Comparison of ENCODE assay signal across 9 mouse cellular contexts in the genomic region with DNA sequence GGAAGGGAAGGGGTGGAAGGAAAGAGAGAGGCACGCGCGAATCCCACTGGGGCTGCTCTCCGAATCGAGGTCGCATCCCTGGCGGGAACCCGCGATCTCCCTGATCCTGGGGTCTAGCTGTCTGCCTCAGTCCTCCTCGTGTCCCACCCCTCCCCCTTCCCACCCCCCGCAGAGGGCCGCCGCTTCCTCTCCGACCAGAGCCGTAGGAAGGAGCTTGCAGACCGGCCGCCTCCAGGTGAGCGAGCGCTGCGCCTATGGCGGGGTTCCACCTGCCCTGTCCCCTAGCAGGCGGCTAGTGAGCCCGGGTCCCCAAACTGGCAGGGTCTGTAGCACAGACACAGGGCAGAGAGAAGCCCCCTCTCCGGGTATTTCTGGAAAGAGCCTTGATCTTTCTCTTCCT. TPM values are rescaled to one million over a fixed set of nuclear protein-coding genes. Genes with fewer than 3 reads are reported as not detected.
DNase-seq lines count a peak whose midpoint lies in the region; ATAC-seq and TF ChIP-seq lines count a peak whose summit lies in the region.
"Had no signal": no experiment of that assay in that cellular context is flagged by ENCODE, and none has a peak within 500 bp of the region (broad histone marks: within the 10 kb centered on the region; RNA-seq: fewer than 3 reads in every experiment).

No protein-coding gene starts in this region.

- H3K4me3 ChIP-seq in lung, embryonic 16.5 days (ENCODE audit: low read length): peak overlapping the region; percentile 33
- peak overlapping the region; percentile 26 for H3K4me3 ChIP-seq in forebrain, postnatal 0 days (ENCODE audit: low read depth, low read length)
- H3K4me3 ChIP-seq in liver, embryonic 15.5 days (replicated peaks): no peak overlapping the region

- H3K36me3 ChIP-seq in lung, embryonic 16.5 days (ENCODE audit: control insufficient read depth, insufficient read depth, low read length): no peaks in the 10 kb centered on the region
- no peaks in the 10 kb centered on the region for H3K36me3 ChIP-seq in forebrain, postnatal 0 days (ENCODE audit: insufficient read depth)
- H3K36me3 ChIP-seq in liver, embryonic 15.5 days (replicated peaks): no peaks in the 10 kb centered on the region

- peak overlapping the region; percentile 61 for H3K4me2 ChIP-seq in lung, embryonic 16.5 days (ENCODE audit: low read depth, low read length)
- H3K4me2 ChIP-seq in forebrain, postnatal 0 days (ENCODE audit: low read depth): peak overlapping the region; percentile 61
- peak overlapping the region; percentile 32; the same call in 1 of the 2 replicates for H3K4me2 ChIP-seq in liver, embryonic 15.5 days

- H3K27me3 ChIP-seq in lung, embryonic 16.5 days (ENCODE audit: control insufficient read depth, insufficient read depth, low read depth, low read length): peaks cover 13% of the 10 kb centered on the region
- peaks cover 13% of the 10 kb centered on the region; the same call in 1 of the 2 replicates for H3K27me3 ChIP-seq in forebrain, postnatal 0 days (ENCODE audit: insufficient read depth, low read length)
- H3K27me3 ChIP-seq in liver, embryonic 15.5 days: peaks cover 50% of the 10 kb centered on the region

- H3K27ac ChIP-seq in lung, embryonic 16.5 days (ENCODE audit: low read length): no peak overlapping the region
- H3K27ac ChIP-seq in forebrain, postnatal 0 days (ENCODE audit: low read depth, low read length): no peak overlapping the region
- no peak overlapping the region for H3K27ac ChIP-seq in liver, embryonic 15.5 days (replicated peaks)

- 3% methylated on average over 24 of the region's 24 CpGs for WGBS in lung, embryonic 16.5 days
- 1% methylated on average over 22 of the region's 24 CpGs for WGBS in forebrain, postnatal 0 days
- 3% methylated on average over 24 of the region's 24 CpGs for WGBS in liver, embryonic 15.5 days (ENCODE audit: insufficient replicate concordance)

- H3K9ac ChIP-seq in lung, embryonic 16.5 days (ENCODE audit: low read length): peak overlapping the region; percentile 51; the same call in 1 of the 2 replicates
- H3K9ac ChIP-seq in forebrain, postnatal 0 days: peak overlapping the region; percentile 33; the same call in 1 of the 2 replicates
- no peak overlapping the region for H3K9ac ChIP-seq in liver, embryonic 15.5 days

- 0 out of 2 replicates have a peak, but pooled peaks cover 2% of the 10 kb centered on the region for H3K4me1 ChIP-seq in lung, embryonic 16.5 days (replicated peaks; ENCODE audit: control insufficient read depth, insufficient read depth, low read length)
- no peaks in the 10 kb centered on the region for H3K4me1 ChIP-seq in forebrain, postnatal 0 days (ENCODE audit: insufficient read depth)
- H3K4me1 ChIP-seq in liver, embryonic 15.5 days (replicated peaks): no peaks in the 10 kb centered on the region

- no peak for TF ChIP-seq CTCF in forebrain, postnatal 0 days (IDR thresholded peaks at IDR 0.05; ENCODE audit: low read depth)

- no peak for DNase-seq in lung, postnatal 36 days
- DNase-seq in forebrain, postnatal 0 days: no peak
- DNase-seq in yolk sac, embryonic 10.5 days (ENCODE audit: low spot score): peak; percentile 18
- DNase-seq in T-cell, adult 2 months (ENCODE audit: low spot score): no peak
- no peak for DNase-seq in spleen, adult 18-20 months
- no peak for DNase-seq in kidney, postnatal 25 days

- no peaks in the 10 kb centered on the region for H3K9me3 ChIP-seq in lung, embryonic 16.5 days (ENCODE audit: control insufficient read depth, low read length)
- no peaks in the 10 kb centered on the region for H3K9me3 ChIP-seq in forebrain, postnatal 0 days (ENCODE audit: low read length)
- no peaks in the 10 kb centered on the region for H3K9me3 ChIP-seq in liver, embryonic 15.5 days (replicated peaks)

- ATAC-seq in lung, embryonic 16.5 days (ENCODE audit: low read depth): 0 out of 2 replicates have a peak, but pooled peaks have one; percentile 20
- ATAC-seq in forebrain, postnatal 0 days: no peak
- no peak for ATAC-seq in liver, embryonic 15.5 days (ENCODE audit: insufficient read depth)

RNA-seq across cellular contexts. Expression of a gene that starts 1.4 kb away (rescaled TPM):
- 0.49 and 0.50 TPM in 2 replicates for polyA plus RNA-seq in lung, embryonic 16.5 days (2015; fragmentation: Nextera tagmentation; extraction: Ambion mirVana)
- total RNA-seq in forebrain, postnatal 0 days (2014; rRNA removed): 0.38 and 0.62 TPM in 2 replicates
- 0.65 TPM in 2 replicates for polyA plus RNA-seq in forebrain, postnatal 0 days (2015; fragmentation: Nextera tagmentation; extraction: Ambion mirVana)
- polyA plus RNA-seq in liver, embryonic 15.5 days (2015; fragmentation: Nextera tagmentation; extraction: Ambion mirVana): 0.09 and 0.13 TPM in 2 replicates

RNA-seq across cellular contexts. Expression of a gene that starts 27.6 kb away (rescaled TPM):
- 81.2 and 85.6 TPM in 2 replicates for polyA plus RNA-seq in lung, embryonic 16.5 days (2015; fragmentation: Nextera tagmentation; extraction: Ambion mirVana)
- total RNA-seq in forebrain, postnatal 0 days (2014; rRNA removed): 44.0 and 58.5 TPM in 2 replicates
- 67.6 and 72.0 TPM in 2 replicates for polyA plus RNA-seq in forebrain, postnatal 0 days (2015; fragmentation: Nextera tagmentation; extraction: Ambion mirVana)
- 30.9 and 32.1 TPM in 2 replicates for polyA plus RNA-seq in liver, embryonic 15.5 days (2015; fragmentation: Nextera tagmentation; extraction: Ambion mirVana)

RNA-seq across cellular contexts. Expression of a gene that starts 27.7 kb away (rescaled TPM):
- polyA plus RNA-seq in lung, embryonic 16.5 days (2015; fragmentation: Nextera tagmentation; extraction: Ambion mirVana): 24.3 and 25.5 TPM in 2 replicates
- total RNA-seq in forebrain, postnatal 0 days (2014; rRNA removed): 19.1 and 19.4 TPM in 2 replicates
- 20.4 and 20.8 TPM in 2 replicates for polyA plus RNA-seq in forebrain, postnatal 0 days (2015; fragmentation: Nextera tagmentation; extraction: Ambion mirVana)
- 12.6 and 14.2 TPM in 2 replicates for polyA plus RNA-seq in liver, embryonic 15.5 days (2015; fragmentation: Nextera tagmentation; extraction: Ambion mirVana)

RNA-seq across cellular contexts. Expression of a gene that starts 58.3 kb away (rescaled TPM):
- polyA plus RNA-seq in lung, embryonic 16.5 days (2015; fragmentation: Nextera tagmentation; extraction: Ambion mirVana): 0.91 TPM in 1 of 2 replicates, not detected in the other
- not detected in 2 replicates for total RNA-seq in forebrain, postnatal 0 days (2014; rRNA removed)
- polyA plus RNA-seq in forebrain, postnatal 0 days (2015; fragmentation: Nextera tagmentation; extraction: Ambion mirVana): 0.23 TPM in 1 of 2 replicates, not detected in the other
- 49.8 and 58.9 TPM in 2 replicates for polyA plus RNA-seq in liver, embryonic 15.5 days (2015; fragmentation: Nextera tagmentation; extraction: Ambion mirVana)
- polyA plus RNA-seq: cortical plate, adult 2 months had no signal
